Mouse (Mus musculus): ENCODE data around the gene Dguok.

DNA sequence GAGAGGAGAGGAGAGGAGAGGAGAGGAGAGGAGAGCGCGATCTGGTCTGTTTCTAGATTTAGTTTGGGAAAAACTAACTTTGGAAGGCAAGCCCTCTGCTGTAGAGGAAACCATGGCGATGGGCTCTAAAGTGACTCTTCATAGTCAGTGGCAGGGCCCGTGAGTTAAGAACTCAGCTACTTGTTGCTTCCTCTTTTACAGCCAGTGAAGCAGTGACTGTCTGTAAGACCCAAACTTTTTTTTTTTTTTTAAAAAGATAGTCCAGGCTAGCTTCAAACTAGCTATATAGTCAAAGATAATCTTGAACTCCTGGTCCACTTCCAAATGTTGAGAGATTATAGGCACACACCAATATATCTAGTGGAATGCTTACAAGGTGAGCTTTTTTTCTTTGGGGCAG lies 70.2 kb downstream of the Dguok start:
- TF ChIP-seq CTCF (IDR thresholded peaks at IDR 0.05; ENCODE audit: control insufficient read depth, insufficient read depth, insufficient read length) (no peak), MYOG (IDR thresholded peaks at IDR 0.05; ENCODE audit: control insufficient read depth, extremely low read depth, insufficient read length) (no peak), MYOD1 (IDR thresholded peaks at IDR 0.05; ENCODE audit: control insufficient read depth, insufficient read length, low read depth) (no peak), USF1 (IDR thresholded peaks at IDR 0.05; ENCODE audit: low read depth) (no peak), CEBPB (IDR thresholded peaks at IDR 0.05; ENCODE audit: low read depth) (no peak), MAX (IDR thresholded peaks at IDR 0.05) (no peak)
